Mouse (Mus musculus) limb, embryonic 14.5 days (tissue): ENCODE data around the gene Gm28053. TPM values are rescaled to one million over a fixed set of nuclear protein-coding genes. Genes with fewer than 3 reads are reported as not detected.
"Not testable (repeated sequence)": the region's sequence is repeated elsewhere in the genome, so short reads cannot be mapped to it uniquely, and the experiment has no call there.

Experiments
- ATAC-seq: fragments of 200-750 bp; cut with Nextera tagmentation; 2 replicates; pipeline ENCODE4 v1.8.0; 2017; ENCODE audit warnings: low read depth, moderate number of reproducible peaks, moderate TSS enrichment; ENCODE audit not compliant: low FRiP score
- DNase-seq: peaks from one replicate; pipeline ENCODE4 v3.0.0-alpha.2; 2015; ENCODE audit warnings: low spot score
- H3K27ac ChIP-seq: fragments of 300-500 bp; sonication (generic); replicated peaks from 2 replicates; pipeline ENCODE4 v1.5.1; 2014; ENCODE audit warnings: low read depth, mild to moderate bottlenecking, low read length, moderate library complexity, mixed read lengths
- H3K27me3 ChIP-seq: fragments of 300-500 bp; sonication (generic); 2 replicates; pipeline ENCODE4 v1.6.1; 2014; ENCODE audit warnings: low read length, mixed read lengths; ENCODE audit not compliant: control insufficient read depth, insufficient read depth
- H3K36me3 ChIP-seq: fragments of 300-500 bp; sonication (generic); 2 replicates; pipeline ENCODE4 v1.6.1; 2014; ENCODE audit warnings: mild to moderate bottlenecking, low read length, moderate library complexity, mixed read lengths; ENCODE audit not compliant: control insufficient read depth, insufficient read depth
- H3K4me1 ChIP-seq: fragments of 300-500 bp; sonication (generic); 2 replicates; pipeline ENCODE4 v1.6.1; 2014; ENCODE audit warnings: antibody characterized with exemption, low read length, mixed read lengths; ENCODE audit not compliant: control insufficient read depth, insufficient read depth
- H3K4me2 ChIP-seq: fragments of 300-500 bp; sonication (generic); replicated peaks from 2 replicates; pipeline ENCODE4 v1.6.1; 2014; ENCODE audit warnings: low read depth, mild to moderate bottlenecking, low read length, moderate library complexity; ENCODE audit not compliant: severe bottlenecking
- H3K4me3 ChIP-seq: fragments of 300-500 bp; sonication (generic); replicated peaks from 2 replicates; pipeline ENCODE4 v1.5.1; 2014; ENCODE audit warnings: low read length
- H3K9ac ChIP-seq: fragments of 300-500 bp; sonication (generic); 2 replicates; pipeline ENCODE4 v1.6.1; 2014; ENCODE audit warnings: mild to moderate bottlenecking, low read depth, low read length, moderate library complexity; ENCODE audit not compliant: severe bottlenecking
- H3K9me3 ChIP-seq: fragments of 300-500 bp; sonication (generic); 2 replicates; pipeline ENCODE4 v1.6.1; 2016; ENCODE audit warnings: low read length; ENCODE audit not compliant: control insufficient read depth
- POLR2A ChIP-seq: fragments of 200-500 bp; IDR thresholded peaks from 2 replicates; pipeline ENCODE4 v1.8.0; 2012; ENCODE audit warnings: inconsistent platforms, mild to moderate bottlenecking, moderate library complexity, borderline replicate concordance; ENCODE audit not compliant: insufficient read depth, insufficient read length; ENCODE audit errors: extremely low read depth
- WGBS: fragments of 180-500 bp; shearing (Covaris S2); extraction: QIAGEN DNeasy Blood & Tissue Kit; methylation state at CpG from one replicate; pipeline ENCODE4 v1.1.7; 2014; 5-methylcytosine and 5-hydroxymethylcytosine counted together
- polyA plus RNA-seq, 2 experiments: library from polyadenylated mRNA; depleted of rRNA in 1 of 2; stranded (reverse) in 1 of 2; unstranded in 1 of 2; fragments of >200 nt; fragmentation: Nextera tagmentation in 1 of 2; extraction: Ambion mirVana in 1 of 2; gene quantifications; 2 replicates each; pipeline versions ENCODE4 v1.2.1 to v1.2.3; 2012 to 2014

Gm28053 gene
- polyA plus RNA-seq, 2 experiments, result 0.82 to 1.2 TPM

- 80% methylated on average over 5 of the region's 5 CpGs for WGBS
- Histone ChIP-seq H3K9ac (no peak overlapping the region), H3K9me3 (no peaks in the 10 kb centered on the region), H3K36me3 (no peaks in the 10 kb centered on the region), H3K27me3 (no peaks in the 10 kb centered on the region), H3K27ac (no peak overlapping the region), H3K4me2 (no peak overlapping the region), H3K4me3 (no peak overlapping the region), H3K4me1 (no peaks in the 10 kb centered on the region)
- no peak for TF ChIP-seq POLR2A
- ATAC-seq (no peak), DNase-seq (no peak)
These were observed 38.0 kb upstream of the Gm28053 start for GRCm38 (mm10) chr6:48680421-48680820.

- ATAC-seq, result no peak
- 75% methylated on average over 3 of the region's 3 CpGs for WGBS
- Histone ChIP-seq H3K36me3 (no peaks in the 10 kb centered on the region), H3K27ac (no peak overlapping the region), H3K9ac (no peak overlapping the region), H3K4me3 (no peak overlapping the region), H3K9me3 (no peaks in the 10 kb centered on the region), H3K27me3 (no peaks in the 10 kb centered on the region), H3K4me2 (no peak overlapping the region), H3K4me1 (no peaks in the 10 kb centered on the region)
- DNase-seq, result no peak
- no peak for TF ChIP-seq POLR2A
These were observed 36.8 kb upstream of the Gm28053 start for GRCm38 (mm10) chr6:48681472-48682090.

- Histone ChIP-seq H3K4me3 (no peak overlapping the region), H3K9ac (no peak overlapping the region), H3K4me2 (no peak overlapping the region), H3K27me3 (no peaks in the 10 kb centered on the region), H3K36me3 (no peaks in the 10 kb centered on the region), H3K9me3 (no peaks in the 10 kb centered on the region), H3K4me1 (no peaks in the 10 kb centered on the region), H3K27ac (no peak overlapping the region)
- ATAC-seq, result no peak
- no peak for DNase-seq
- WGBS, result 76% methylated on average over 4 of the region's 4 CpGs
- no peak for TF ChIP-seq POLR2A
These were observed 36.1 kb upstream of the Gm28053 start for GRCm38 (mm10) chr6:48682271-48682670.

- H3K27ac ChIP-seq, H3K4me3 ChIP-seq, DNase-seq, ATAC-seq, H3K4me1 ChIP-seq, H3K4me2 ChIP-seq, H3K27me3 ChIP-seq, H3K36me3 ChIP-seq, H3K9ac ChIP-seq, H3K9me3 ChIP-seq: not testable (repeated sequence)
- 91% methylated on average over 3 of the region's 4 CpGs for WGBS
These were observed 35.1 kb upstream of the Gm28053 start for GRCm38 (mm10) chr6:48683263-48683821.

GRCm38 (mm10) chr6:48684319-48684718 is 34.1 kb upstream of the Gm28053 start, which contains the start of gene Gimap4:
Gene Gimap4 (plus strand): TSS chr6:48684549.
- H3K4me3 ChIP-seq, result no peak within 1 kb of the TSS
- no peak for ATAC-seq

More at GRCm38 (mm10) chr6:48684319-48684718, 34.1 kb upstream of the Gm28053 start, which contains the start of gene Gimap4:
- Histone ChIP-seq H3K9me3 (no peaks in the 10 kb centered on the region), H3K4me1 (no peaks in the 10 kb centered on the region), H3K27me3 (no peaks in the 10 kb centered on the region), H3K36me3 (no peaks in the 10 kb centered on the region), H3K4me2 (no peak within 1 kb of the TSS), H3K9ac (no peak within 1 kb of the TSS), H3K27ac (no peak within 1 kb of the TSS)
- WGBS, result 71% methylated on average over 5 of the region's 5 CpGs
- no peak for DNase-seq
- no peak for TF ChIP-seq POLR2A
